Mouse (Mus musculus): ENCODE measurements around the gene Pacrg. TPM values are rescaled to one million over a fixed set of nuclear protein-coding genes. Genes with fewer than 3 reads are reported as not detected.
A peak's percentile ranks its signal among the peaks of the same experiment; 100 is the strongest.

Pacrg gene
- polyA plus RNA-seq, 1 experiment from 2014 or later, result 9.3 TPM

DNA sequence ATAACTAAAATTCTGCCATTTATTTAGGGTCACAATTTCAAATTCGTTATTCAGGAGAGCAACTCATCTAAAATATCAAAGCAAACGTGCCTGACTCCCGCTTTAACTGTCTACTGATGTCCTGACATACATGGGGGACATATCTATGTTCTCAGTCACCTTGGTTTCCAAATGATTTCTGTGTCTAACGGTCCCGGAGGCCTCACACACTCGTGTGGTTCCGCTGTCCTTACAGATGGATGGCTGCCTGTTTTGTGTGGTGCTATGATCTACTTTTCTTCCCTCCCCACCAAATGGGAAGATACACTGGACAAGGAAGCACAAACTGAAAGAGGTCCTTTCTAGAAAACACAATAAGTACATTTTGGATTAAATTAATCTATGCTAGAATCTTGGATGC, 277.2 kb downstream of the Pacrg start:
- H3K27ac ChIP-seq, result no peak overlapping the region
- no peaks in the 10 kb centered on the region for H3K4me1 ChIP-seq
- H3K9ac ChIP-seq, result no peak overlapping the region
- H3K4me2 ChIP-seq (replicated peaks), result no peak overlapping the region
- ATAC-seq (ENCODE audit: low FRiP score), result no peak
- H3K4me3 ChIP-seq, result no peak overlapping the region
- H3K27me3 ChIP-seq, result no peaks in the 10 kb centered on the region
- H3K9me3 ChIP-seq (replicated peaks), result no peaks in the 10 kb centered on the region
- H3K36me3 ChIP-seq, result no peaks in the 10 kb centered on the region
- 94% methylated on average over 7 of the region's 7 CpGs for WGBS

GRCm38 (mm10) chr17:10560053-10560452, 280.1 kb downstream of the Pacrg start:
- Histone ChIP-seq H3K36me3 (no peaks in the 10 kb centered on the region), H3K27ac (no peak overlapping the region), H3K9ac (no peak overlapping the region), H3K4me3 (no peak overlapping the region), H3K27me3 (no peaks in the 10 kb centered on the region), H3K9me3 (replicated peaks) (no peaks in the 10 kb centered on the region), H3K4me1 (no peaks in the 10 kb centered on the region), H3K4me2 (replicated peaks) (no peak overlapping the region)
- ATAC-seq (ENCODE audit: low FRiP score), result no peak
- 69% methylated on average over 3 of the region's 3 CpGs for WGBS

DNA sequence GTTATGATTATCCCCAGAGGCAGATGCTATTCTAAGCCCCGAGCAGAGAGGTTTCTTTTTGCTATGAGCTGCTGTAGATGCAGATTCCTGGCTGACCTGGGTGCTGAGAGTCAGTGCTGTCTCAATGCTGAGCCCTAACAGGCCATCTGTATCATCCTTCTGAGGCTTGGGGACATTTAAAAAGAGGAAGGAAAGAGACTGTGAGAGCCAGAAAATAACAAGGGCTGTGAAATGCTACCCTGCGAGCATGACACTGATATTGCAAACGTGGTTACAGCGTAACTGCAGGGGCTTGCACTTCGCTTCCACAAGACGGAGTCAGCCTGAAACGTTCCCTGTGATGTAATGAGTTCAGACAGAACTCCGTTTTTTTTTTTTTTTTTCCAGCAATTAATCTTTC, 281.4 kb downstream of the Pacrg start:
- no peak for ATAC-seq (ENCODE audit: low FRiP score)
- H3K27me3 ChIP-seq, result no peaks in the 10 kb centered on the region
- H3K36me3 ChIP-seq, result no peaks in the 10 kb centered on the region
- H3K4me2 ChIP-seq (replicated peaks), result no peak overlapping the region
- H3K9ac ChIP-seq, result no peak overlapping the region
- H3K4me1 ChIP-seq, result no peaks in the 10 kb centered on the region
- WGBS, result 80% methylated on average over 8 of the region's 8 CpGs
- H3K27ac ChIP-seq, result no peak overlapping the region
- no peak overlapping the region for H3K4me3 ChIP-seq
- no peaks in the 10 kb centered on the region for H3K9me3 ChIP-seq (replicated peaks)

DNA sequence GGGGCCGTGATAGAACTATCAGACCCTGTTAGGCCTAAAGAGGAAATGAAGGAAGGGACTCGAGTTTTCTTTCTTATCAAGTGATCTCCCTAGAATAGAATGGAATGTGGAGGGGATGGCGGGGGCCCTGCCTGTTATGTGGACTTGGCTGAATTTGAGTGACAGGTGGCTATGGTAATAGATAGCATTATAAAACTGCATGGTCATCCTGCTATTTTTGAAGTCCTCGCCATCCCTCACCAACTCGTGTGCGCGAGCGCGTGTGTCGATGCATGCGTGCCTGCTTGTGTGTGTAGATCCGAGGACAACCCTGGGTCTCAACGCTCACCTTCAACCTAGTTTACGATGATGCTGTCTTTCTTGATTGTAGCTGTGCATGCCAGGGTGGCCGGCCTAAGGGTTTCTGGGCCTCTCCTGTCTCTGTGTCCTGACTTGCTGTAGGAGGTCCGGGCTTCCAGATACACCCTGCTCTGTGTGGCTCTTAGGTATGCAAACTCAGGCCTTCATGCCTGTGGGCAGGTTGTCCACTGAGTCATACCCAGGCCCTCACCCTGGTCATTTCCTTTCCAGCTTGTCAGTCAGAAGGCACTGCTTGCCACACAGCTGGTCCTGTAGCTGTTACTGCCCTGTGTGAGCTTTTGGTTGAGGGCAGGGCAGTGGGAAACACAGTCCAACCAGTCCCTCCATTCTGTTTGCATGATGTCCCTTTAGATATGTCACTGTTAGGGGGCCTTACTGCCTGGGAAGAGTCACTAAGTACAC, 287.6 kb downstream of the Pacrg start:
- H3K36me3 ChIP-seq, result no peaks in the 10 kb centered on the region
- WGBS, result 92% methylated on average over 16 of the region's 16 CpGs
- no peak overlapping the region for H3K4me3 ChIP-seq
- no peaks in the 10 kb centered on the region for H3K9me3 ChIP-seq (replicated peaks)
- H3K9ac ChIP-seq, result no peak overlapping the region
- no peaks in the 10 kb centered on the region for H3K4me1 ChIP-seq
- H3K4me2 ChIP-seq (replicated peaks), result no peak overlapping the region
- H3K27ac ChIP-seq, result no peak overlapping the region
- 0 out of 2 replicates have a peak, but pooled peaks cover 3% of the 10 kb centered on the region for H3K27me3 ChIP-seq
- no peak for ATAC-seq (ENCODE audit: low FRiP score)

- 78% methylated on average over 15 of the region's 15 CpGs for WGBS
These were observed 289.2 kb downstream of the Pacrg start for GRCm38 (mm10) chr17:10550781-10551520.

GRCm38 (mm10) chr17:10549825-10550224, 290.3 kb downstream of the Pacrg start:
- Histone ChIP-seq H3K27me3 (0 out of 2 replicates have a peak, but pooled peaks cover 3% of the 10 kb centered on the region), H3K4me2 (replicated peaks) (no peak overlapping the region), H3K4me1 (no peaks in the 10 kb centered on the region), H3K27ac (no peak overlapping the region), H3K9ac (no peak overlapping the region), H3K9me3 (replicated peaks) (no peaks in the 10 kb centered on the region; the same call in 1 of the 2 replicates), H3K4me3 (no peak overlapping the region), H3K36me3 (no peaks in the 10 kb centered on the region)
- 87% methylated on average over 3 of the region's 3 CpGs for WGBS
- no peak for ATAC-seq (ENCODE audit: low FRiP score)

More at GRCm38 (mm10) chr17:10550781-10551520, 289.2 kb downstream of the Pacrg start:
- Histone ChIP-seq H3K9ac (no peak overlapping the region), H3K9me3 (replicated peaks) (no peaks in the 10 kb centered on the region; the same call in 1 of the 2 replicates), H3K27ac (no peak overlapping the region), H3K27me3 (0 out of 2 replicates have a peak, but pooled peaks cover 3% of the 10 kb centered on the region), H3K36me3 (no peaks in the 10 kb centered on the region), H3K4me1 (no peaks in the 10 kb centered on the region), H3K4me3 (no peak overlapping the region), H3K4me2 (replicated peaks) (no peak overlapping the region)
- no peak for ATAC-seq (ENCODE audit: low FRiP score)

- no peaks in the 10 kb centered on the region for H3K4me1 ChIP-seq
- H3K27ac ChIP-seq, result no peak overlapping the region
- ATAC-seq (ENCODE audit: low FRiP score), result no peak
- H3K4me3 ChIP-seq, result no peak overlapping the region
- H3K36me3 ChIP-seq, result no peaks in the 10 kb centered on the region
- no peaks in the 10 kb centered on the region; the same call in 1 of the 2 replicates for H3K9me3 ChIP-seq (replicated peaks)
- H3K27me3 ChIP-seq, result 0 out of 2 replicates have a peak, but pooled peaks cover 3% of the 10 kb centered on the region
- WGBS, result 86% methylated on average over 4 of the region's 4 CpGs
- H3K4me2 ChIP-seq (replicated peaks), result no peak overlapping the region
- H3K9ac ChIP-seq, result no peak overlapping the region
These were observed 291.1 kb downstream of the Pacrg start for GRCm38 (mm10) chr17:10548969-10549368.

- no peaks in the 10 kb centered on the region for H3K36me3 ChIP-seq
- no peak for ATAC-seq (ENCODE audit: low FRiP score)
- H3K9ac ChIP-seq, result no peak overlapping the region
- H3K4me1 ChIP-seq, result no peaks in the 10 kb centered on the region
- H3K4me3 ChIP-seq, result no peak overlapping the region
- no peaks in the 10 kb centered on the region for H3K27me3 ChIP-seq
- H3K27ac ChIP-seq, result no peak overlapping the region
- H3K4me2 ChIP-seq (replicated peaks), result no peak overlapping the region
- no peaks in the 10 kb centered on the region for H3K9me3 ChIP-seq (replicated peaks)
- 84% methylated on average over 2 of the region's 2 CpGs for WGBS
These were observed 299.3 kb downstream of the Pacrg start for GRCm38 (mm10) chr17:10540772-10541171.

GRCm38 (mm10) chr17:10534206-10534605, 305.9 kb downstream of the Pacrg start:
- Histone ChIP-seq H3K27ac (peak overlapping the region; percentile 40; the same call in 1 of the 2 replicates), H3K36me3 (no peaks in the 10 kb centered on the region), H3K4me1 (peaks cover 12% of the 10 kb centered on the region), H3K4me2 (replicated peaks) (no peak overlapping the region), H3K9ac (no peak overlapping the region), H3K27me3 (no peaks in the 10 kb centered on the region), H3K9me3 (replicated peaks) (no peaks in the 10 kb centered on the region), H3K4me3 (no peak overlapping the region)
- no peak for ATAC-seq (ENCODE audit: low FRiP score)
- 55% methylated on average over 8 of the region's 8 CpGs for WGBS

DNA sequence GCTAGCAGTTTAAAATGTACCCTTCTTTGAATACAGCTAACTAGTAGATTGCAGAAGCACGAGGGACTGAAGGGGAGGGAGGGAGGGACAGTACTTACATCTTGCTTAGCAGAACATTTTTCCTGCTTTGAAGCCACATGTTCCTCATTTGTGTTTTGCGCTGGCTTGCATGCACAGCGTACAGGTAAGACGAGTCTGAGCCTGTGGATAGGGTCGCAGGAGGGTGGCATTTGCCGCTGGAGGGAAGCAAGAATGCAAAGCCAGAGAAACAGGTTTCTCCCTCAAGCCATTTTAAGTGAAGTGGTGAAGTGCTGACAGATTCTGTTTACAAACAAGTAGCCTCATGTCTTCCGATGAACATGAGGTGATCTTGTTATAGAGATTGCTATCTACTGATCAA, 306.6 kb downstream of the Pacrg start:
- WGBS, result 75% methylated on average over 7 of the region's 7 CpGs
- Histone ChIP-seq H3K4me2 (replicated peaks) (no peak overlapping the region), H3K9ac (no peak overlapping the region), H3K4me1 (peaks cover 12% of the 10 kb centered on the region), H3K36me3 (no peaks in the 10 kb centered on the region), H3K27me3 (no peaks in the 10 kb centered on the region), H3K27ac (no peak overlapping the region), H3K4me3 (no peak overlapping the region), H3K9me3 (replicated peaks) (no peaks in the 10 kb centered on the region)
- no peak for ATAC-seq (ENCODE audit: low FRiP score)

GRCm38 (mm10) chr17:10531024-10531423, 309.1 kb downstream of the Pacrg start:
- no peak overlapping the region for H3K9ac ChIP-seq
- H3K27me3 ChIP-seq, result no peaks in the 10 kb centered on the region
- no peak for ATAC-seq (ENCODE audit: low FRiP score)
- H3K27ac ChIP-seq, result no peak overlapping the region
- no peaks in the 10 kb centered on the region for H3K9me3 ChIP-seq (replicated peaks)
- no peak overlapping the region for H3K4me3 ChIP-seq
- no peak overlapping the region for H3K4me2 ChIP-seq (replicated peaks)
- H3K4me1 ChIP-seq, result peaks cover 12% of the 10 kb centered on the region
- no peaks in the 10 kb centered on the region for H3K36me3 ChIP-seq
- WGBS, result 30% methylated on average over 8 of the region's 8 CpGs

DNA sequence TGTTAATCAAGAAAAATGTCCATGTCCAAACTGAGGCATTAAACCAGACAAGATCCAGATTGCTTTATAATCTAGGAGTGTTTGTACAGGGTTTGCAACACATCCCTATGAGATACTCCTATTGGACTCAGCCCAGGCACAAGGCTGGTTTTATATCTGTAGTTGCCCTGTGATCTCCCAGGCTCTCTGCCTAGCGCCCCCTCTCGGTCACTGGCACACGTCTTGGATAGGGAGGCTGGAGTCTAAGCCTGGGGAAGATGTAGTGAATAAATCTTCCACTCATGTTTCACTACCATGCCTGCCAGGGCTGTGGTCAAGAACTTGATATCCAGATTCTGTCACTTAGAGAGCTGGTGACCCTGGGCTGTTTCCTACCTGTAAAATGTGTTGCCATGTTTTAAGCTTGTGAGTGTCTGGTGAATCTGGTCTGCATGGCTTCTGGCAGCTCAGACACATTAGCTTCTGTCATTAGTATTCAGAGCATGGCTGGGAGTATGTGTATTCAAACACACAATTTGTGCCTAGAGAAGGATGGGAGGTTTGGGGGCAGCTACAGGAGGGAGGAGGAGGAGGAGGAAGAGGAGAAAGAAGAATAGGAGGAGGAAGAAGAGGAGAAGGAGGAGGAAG, 310.7 kb downstream of the Pacrg start:
- no peak overlapping the region for H3K27ac ChIP-seq
- no peak overlapping the region for H3K9ac ChIP-seq
- H3K36me3 ChIP-seq, result no peaks in the 10 kb centered on the region
- WGBS, result 83% methylated on average over 3 of the region's 3 CpGs
- H3K4me2 ChIP-seq (replicated peaks), result no peak overlapping the region
- no peak overlapping the region for H3K4me3 ChIP-seq
- ATAC-seq (ENCODE audit: low FRiP score), result no peak
- no peaks in the 10 kb centered on the region for H3K9me3 ChIP-seq (replicated peaks)
- H3K4me1 ChIP-seq, result peaks cover 12% of the 10 kb centered on the region
- H3K27me3 ChIP-seq, result no peaks in the 10 kb centered on the region

Data from hindbrain, embryonic 12.5 days (tissue).